Mouse (Mus musculus) small intestine, adult 10 weeks (tissue): ENCODE results near the gene Olfr71. TPM values are rescaled to one million over a fixed set of nuclear protein-coding genes. Genes with fewer than 3 reads are reported as not detected.

Experiments used
- polyA plus RNA-seq: library from polyadenylated mRNA; stranded (reverse); fragments of 350-450 nt; fragmentation: Illumina TruSeq; extraction: RNeasy Lipid Tissue Mini Kit (QIAGEN cat#74804); gene quantifications from one replicate; pipeline ENCODE4 v1.2.3, GENCODE M21; 2014; ENCODE audit warnings: low replicate concordance

Olfr71 gene
- not detected for polyA plus RNA-seq

GRCm38 (mm10) chr4:43709869-43710268, at the start of gene Olfr71:
Olfr71 (minus strand) TSS chr4:43710255.

GRCm38 (mm10) chr4:43729794-43730550, 19.9 kb upstream of the Olfr71 start, which contains the start of gene Spaar:
Spaar (plus strand) TSS chr4:43730034.

GRCm38 (mm10) chr4:43726995-43727394, 16.9 kb upstream of the Olfr71 start, which contains the start of gene Hrct1:
Hrct1 (plus strand) TSS chr4:43727188.

GRCm38 (mm10) chr4:43700707-43701106, 9.3 kb downstream of the Olfr71 start, which contains the start of gene Olfr70:
Olfr70 (minus strand) TSS chr4:43700807.

GRCm38 (mm10) chr4:43668782-43669427, 41.1 kb downstream of the Olfr71 start, which contains the start of the genes Tmem8b and Fam221b:
Tmem8b (plus strand) TSS chr4:43668971.
Fam221b (minus strand) TSS chr4:43669145.

GRCm38 (mm10) chr4:43656339-43657109, 53.5 kb downstream of the Olfr71 start, which contains the start of gene Hint2:
Hint2 (minus strand) TSS chr4:43656466.

Other genes starting within 250 kb of the Olfr71 start
- not detected for gene Sit1, start 226.5 kb downstream of the Olfr71 start, polyA plus RNA-seq
- 3.3 TPM for gene Ccdc107, start 217.4 kb downstream of the Olfr71 start, polyA plus RNA-seq
- gene Arhgef39, start 210.6 kb downstream of the Olfr71 start, polyA plus RNA-seq: 14.2 TPM
- gene Car9, start 203.3 kb downstream of the Olfr71 start, polyA plus RNA-seq: 31.9 TPM
- gene Tpm2, start 186.5 kb downstream of the Olfr71 start, polyA plus RNA-seq: 19.6 TPM
- 6.1 TPM for gene Creb3, start 147.9 kb downstream of the Olfr71 start, polyA plus RNA-seq
- gene Tln1, start 147.6 kb downstream of the Olfr71 start, polyA plus RNA-seq: 35.0 TPM
- 2.7 TPM for gene Rgp1, start 131.5 kb downstream of the Olfr71 start, polyA plus RNA-seq
- 0.41 TPM for gene Gba2, start 131.4 kb downstream of the Olfr71 start, polyA plus RNA-seq
- not detected for gene Msmp, start 125.8 kb downstream of the Olfr71 start, polyA plus RNA-seq
- 1.0 TPM for gene Npr2, start 78.3 kb downstream of the Olfr71 start, polyA plus RNA-seq
- gene Spag8, start 56.7 kb downstream of the Olfr71 start, polyA plus RNA-seq: not detected
- 3.7 TPM for gene Hint2, start 53.8 kb downstream of the Olfr71 start, polyA plus RNA-seq
- 0.52 TPM for gene Tmem8b, start 41.3 kb downstream of the Olfr71 start, polyA plus RNA-seq
- gene Fam221b, start 41.1 kb downstream of the Olfr71 start, polyA plus RNA-seq: not detected
- not detected for gene Olfr70, start 9.4 kb downstream of the Olfr71 start, polyA plus RNA-seq
- gene Hrct1, start 16.9 kb upstream of the Olfr71 start, polyA plus RNA-seq: not detected
- gene Spaar, start 19.8 kb upstream of the Olfr71 start, polyA plus RNA-seq: 0.93 TPM
- gene Olfr159, start 60.8 kb upstream of the Olfr71 start, polyA plus RNA-seq: not detected
- not detected for gene Olfr156, start 113.6 kb upstream of the Olfr71 start, polyA plus RNA-seq
- gene Olfr157, start 129.9 kb upstream of the Olfr71 start, polyA plus RNA-seq: not detected
- gene Olfr155, start 141.3 kb upstream of the Olfr71 start, polyA plus RNA-seq: not detected
- 3.3 TPM for gene Reck, start 165.3 kb upstream of the Olfr71 start, polyA plus RNA-seq
- 13.3 TPM for gene Glipr2, start 247.1 kb upstream of the Olfr71 start, polyA plus RNA-seq